Mouse (Mus musculus) brown adipose tissue, adult 24 weeks (tissue): ENCODE results near the gene Wdr95. TPM values are rescaled to one million over a fixed set of nuclear protein-coding genes. Genes with fewer than 3 reads are reported as not detected.

Source experiments
- H3K27ac ChIP-seq: fragments of 200-500 bp; replicated peaks from 2 replicates; pipeline ENCODE4 v1.5.1; 2012; ENCODE audit warnings: low read depth, mild to moderate bottlenecking, low read length
- H3K4me1 ChIP-seq: fragments of 200-500 bp; 2 replicates; pipeline ENCODE4 v1.6.1; 2012; ENCODE audit warnings: low read length, mixed read lengths; ENCODE audit not compliant: control insufficient read depth, insufficient read depth, insufficient read length
- H3K4me3 ChIP-seq: fragments of 200-500 bp; 2 replicates; pipeline ENCODE4 v1.5.1; 2012; ENCODE audit warnings: low read depth, mild to moderate bottlenecking, low read length, moderate library complexity; ENCODE audit not compliant: insufficient read depth
- polyA plus RNA-seq: library from polyadenylated mRNA; stranded (reverse); fragments of >200 nt; gene quantifications from 2 replicates; pipeline ENCODE4 v1.2.4, GENCODE M21; 2012; ENCODE audit not compliant: missing spikeins, insufficient read depth, insufficient read length

The Wdr95 gene
- not detected in 2 replicates for polyA plus RNA-seq

DNA sequence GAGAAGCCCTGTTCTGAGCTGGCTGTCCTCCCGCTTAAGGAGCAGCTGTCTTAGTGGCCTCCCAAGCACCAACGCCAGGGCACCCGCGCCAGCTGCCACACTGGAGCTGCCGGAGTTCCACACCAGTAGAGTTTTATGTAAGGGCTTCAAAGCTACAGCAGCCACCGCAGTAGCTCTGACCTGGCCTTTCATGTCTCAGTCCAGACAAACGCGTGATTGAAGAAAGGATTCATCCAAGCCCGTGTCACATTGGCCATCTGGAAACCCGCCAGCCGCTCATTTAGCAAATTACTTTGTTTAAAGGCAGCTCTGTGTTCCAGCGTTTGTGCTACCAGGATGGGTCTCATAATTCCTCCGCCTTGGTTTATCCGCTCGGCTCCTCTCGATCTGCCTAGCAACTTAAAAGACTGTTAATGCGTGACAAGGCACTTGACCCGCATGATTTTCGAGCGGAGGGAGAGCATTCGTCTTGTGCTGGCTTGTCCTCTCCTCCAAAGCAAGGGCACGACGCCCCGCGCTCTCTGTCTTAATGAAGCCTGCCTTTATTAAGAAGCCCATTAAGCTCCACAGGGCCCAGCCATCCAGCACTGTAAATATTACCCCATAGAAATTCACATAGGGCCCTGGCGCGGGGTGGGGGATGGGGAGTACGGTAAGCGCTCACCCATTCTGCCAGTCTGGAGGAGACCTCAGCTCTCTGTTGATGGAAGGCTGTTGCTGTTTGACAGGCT, at the start of gene Wdr95:
Gene Wdr95 (plus strand): TSS at position 681 of the 731 bp plus-strand sequence.
- H3K27ac ChIP-seq: no peak within 1 kb of the TSS
- no peak within 1 kb of the TSS for H3K4me3 ChIP-seq

DNA sequence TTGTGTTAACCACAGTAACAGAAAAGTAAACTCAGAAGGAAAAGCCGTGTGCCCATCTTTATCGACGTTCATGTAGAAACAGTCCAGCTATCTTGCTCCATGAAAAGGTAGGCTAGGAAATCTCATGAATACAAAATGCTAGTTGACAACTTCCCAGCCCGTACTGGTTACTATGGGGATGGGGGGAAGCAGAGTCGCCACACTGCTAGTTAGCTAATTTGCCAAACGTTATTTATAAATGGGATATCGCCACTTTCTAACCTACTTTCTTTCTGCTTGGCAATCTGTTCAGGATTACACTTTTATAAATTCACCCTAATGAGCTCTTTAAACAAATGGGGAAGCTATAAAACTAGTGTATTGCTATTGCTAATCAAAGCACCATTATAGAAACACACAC, 46.6 kb upstream of the Wdr95 start:
- Histone ChIP-seq H3K4me1 (no peaks in the 10 kb centered on the region), H3K27ac (no peak overlapping the region), H3K4me3 (no peak overlapping the region)

More for the DNA sequence above, at the start of gene Wdr95:
- H3K4me1 ChIP-seq: no peaks in the 10 kb centered on the region

DNA sequence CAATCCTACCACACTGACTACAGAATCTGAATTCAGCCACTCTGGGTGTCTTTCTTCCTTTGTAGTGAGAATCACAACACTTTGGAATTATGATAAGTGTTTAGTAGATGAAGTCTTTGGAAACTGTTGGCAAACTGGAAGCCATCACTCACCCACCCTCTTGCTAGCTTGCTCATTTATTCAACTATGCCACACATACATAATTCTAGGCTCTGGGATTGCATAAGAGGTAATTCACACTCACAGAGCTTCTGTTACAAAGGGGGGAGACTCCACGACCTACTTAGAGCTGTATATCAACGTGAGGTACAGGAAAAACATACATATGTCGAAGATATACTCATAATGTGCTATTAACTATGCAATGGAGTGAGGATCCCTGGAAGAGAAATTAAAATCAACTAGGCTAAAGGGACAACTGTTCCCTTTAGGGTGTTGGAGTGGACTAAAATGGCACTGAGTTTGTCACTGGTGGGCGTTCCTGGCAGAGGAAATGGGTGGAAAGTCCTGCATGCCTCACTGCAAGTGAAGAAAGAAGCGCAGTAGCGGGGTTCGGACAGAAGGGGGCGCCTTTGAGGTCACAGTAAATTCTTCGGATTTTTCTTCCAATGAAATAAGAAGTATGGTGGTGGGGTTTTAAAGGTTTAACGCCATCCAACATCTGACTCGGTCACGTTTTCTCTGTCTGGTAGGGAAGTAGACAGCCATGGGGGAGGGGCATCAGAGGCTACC, 45.0 kb upstream of the Wdr95 start:
- H3K27ac ChIP-seq: no peak overlapping the region
- H3K4me1 ChIP-seq: no peaks in the 10 kb centered on the region
- no peak overlapping the region for H3K4me3 ChIP-seq

DNA sequence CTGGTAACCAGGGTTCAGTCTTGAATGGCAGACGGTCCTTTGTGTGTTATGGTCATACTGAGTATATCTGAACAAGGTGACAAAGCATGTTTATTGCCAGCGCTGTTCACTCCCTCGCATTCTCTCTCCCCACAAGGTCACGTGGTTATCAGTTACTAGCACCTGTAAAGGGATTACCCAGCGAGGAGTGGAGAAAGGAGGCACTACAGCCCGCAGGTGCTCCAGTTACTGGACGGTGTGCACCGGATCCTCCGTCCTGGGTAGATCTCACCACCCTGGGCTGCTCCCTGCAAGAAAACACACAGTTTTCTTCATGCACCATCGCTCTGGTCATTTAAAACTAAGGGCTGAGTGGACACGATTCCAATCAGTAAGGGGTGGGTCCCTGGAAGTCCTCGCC, 44.2 kb upstream of the Wdr95 start:
- no peaks in the 10 kb centered on the region for H3K4me1 ChIP-seq

DNA sequence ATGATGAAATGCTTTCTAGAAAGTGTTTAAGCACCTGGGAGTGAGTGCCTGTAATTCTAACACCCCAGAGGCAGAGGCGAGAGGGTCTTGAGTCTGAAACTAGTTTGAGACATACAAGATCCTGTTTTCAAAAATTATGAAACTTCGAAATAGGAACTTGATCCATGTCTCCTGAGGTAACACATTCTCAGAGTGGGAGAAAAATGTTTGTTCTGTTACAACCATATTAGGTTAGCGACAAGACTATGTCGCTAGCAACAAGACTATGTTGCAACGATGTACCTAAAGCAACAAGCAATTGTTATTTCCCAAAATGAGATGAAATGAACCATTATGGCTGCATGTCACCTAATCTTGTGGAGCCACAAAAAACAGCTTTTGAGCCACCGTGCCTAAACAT, 43.0 kb upstream of the Wdr95 start:
- Histone ChIP-seq H3K4me1 (no peaks in the 10 kb centered on the region), H3K4me3 (no peak overlapping the region)

More for the DNA sequence above, 44.2 kb upstream of the Wdr95 start:
- H3K4me3 ChIP-seq: no peak overlapping the region
- no peak overlapping the region for H3K27ac ChIP-seq

DNA sequence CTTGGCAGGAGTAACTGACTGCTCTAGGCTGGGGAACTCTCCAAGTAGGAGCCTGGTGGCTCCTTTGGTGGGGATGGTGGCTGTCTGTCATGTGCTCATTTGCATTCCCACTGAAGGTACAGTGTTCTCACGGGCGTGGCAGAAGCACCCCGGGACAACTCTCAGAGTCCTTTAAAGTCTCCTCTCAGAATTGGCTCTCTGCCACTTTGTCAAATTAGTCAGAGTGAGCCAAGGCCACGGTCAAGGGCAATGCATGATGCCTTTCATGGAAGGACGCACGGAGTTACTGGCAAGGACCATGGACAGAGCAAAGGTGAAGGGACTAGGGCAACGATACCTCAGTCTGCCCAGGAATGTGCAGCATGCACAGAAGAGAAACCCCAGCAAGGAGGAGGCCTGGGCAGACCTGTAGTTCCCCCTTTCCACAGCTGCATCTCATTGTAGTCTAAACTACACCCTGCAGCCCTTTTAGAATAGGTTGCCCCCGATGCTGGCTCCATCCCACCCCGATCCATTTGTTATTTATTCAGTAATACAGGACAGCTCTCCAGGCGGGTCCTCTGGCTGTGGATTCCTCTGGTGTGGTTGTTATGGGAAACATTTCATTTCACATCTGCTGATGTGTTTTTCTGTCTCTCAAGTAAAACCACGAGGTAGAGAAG, 40.0 kb upstream of the Wdr95 start:
- H3K4me3 ChIP-seq: no peak overlapping the region
- H3K27ac ChIP-seq: no peak overlapping the region
- H3K4me1 ChIP-seq: no peaks in the 10 kb centered on the region

More for the DNA sequence above, 43.0 kb upstream of the Wdr95 start:
- H3K27ac ChIP-seq: no peak overlapping the region

DNA sequence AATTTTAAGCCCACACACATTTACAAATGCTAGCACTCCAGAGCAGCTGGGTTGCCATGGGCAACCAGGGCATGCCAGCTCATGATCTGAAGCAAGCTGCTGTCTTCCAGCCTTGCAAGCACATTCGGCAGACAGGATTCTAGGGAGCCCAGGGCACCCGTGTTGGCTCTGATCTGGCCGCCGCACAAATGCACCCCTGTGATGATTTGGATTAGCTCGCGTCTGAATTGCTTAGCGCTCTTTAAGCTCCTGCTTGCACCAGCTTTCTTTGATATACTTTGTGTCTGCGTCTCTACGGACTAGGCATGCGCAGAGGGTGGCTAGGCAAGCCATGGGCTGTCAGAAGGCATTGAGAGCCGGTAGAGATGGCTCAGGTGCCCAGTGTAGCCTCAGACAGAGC, 39.3 kb upstream of the Wdr95 start:
- no peak overlapping the region for H3K27ac ChIP-seq
- no peaks in the 10 kb centered on the region for H3K4me1 ChIP-seq
- no peak overlapping the region for H3K4me3 ChIP-seq

DNA sequence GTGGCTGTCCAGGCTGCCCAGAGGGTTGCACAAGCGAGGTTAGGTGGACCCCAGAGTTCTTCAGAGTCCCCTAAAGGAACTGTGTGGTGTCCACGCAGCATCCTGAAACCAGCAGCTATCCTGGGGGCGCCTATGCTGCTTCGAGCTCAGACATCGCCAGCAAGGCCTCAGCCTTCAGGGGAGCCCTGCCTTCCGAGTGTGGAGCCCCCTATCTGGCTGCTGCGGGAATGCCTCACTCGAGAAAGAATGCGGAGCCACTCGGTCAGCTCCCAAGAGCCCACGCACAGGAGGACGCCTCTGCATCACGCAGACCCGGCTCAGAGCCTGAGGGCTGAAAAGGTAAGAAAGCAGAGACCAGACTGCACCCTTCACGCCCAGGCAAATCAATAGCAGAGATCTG, 38.2 kb upstream of the Wdr95 start:
- no peaks in the 10 kb centered on the region for H3K4me1 ChIP-seq
- H3K27ac ChIP-seq: no peak overlapping the region
- H3K4me3 ChIP-seq: no peak overlapping the region

DNA sequence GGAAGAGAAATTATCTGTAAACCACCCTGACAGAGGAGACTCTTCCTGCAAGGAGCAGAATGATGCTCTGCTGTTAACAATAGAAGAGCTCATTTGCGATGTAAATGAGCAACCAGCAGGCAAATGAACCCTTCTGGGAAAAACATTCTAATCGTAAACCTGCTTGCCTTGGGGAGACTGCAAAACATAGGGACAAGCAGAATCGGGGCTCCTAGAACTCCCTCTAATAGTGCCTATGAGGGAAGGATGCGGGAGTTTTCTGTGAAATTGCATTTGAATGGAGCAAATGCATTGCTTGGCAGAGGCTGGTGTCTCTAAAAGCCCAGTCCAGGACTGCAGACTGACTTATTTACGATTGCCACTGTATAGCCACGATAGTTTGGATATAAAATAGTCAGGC, 32.8 kb upstream of the Wdr95 start:
- Histone ChIP-seq H3K27ac (no peak overlapping the region), H3K4me3 (no peak overlapping the region), H3K4me1 (no peaks in the 10 kb centered on the region)

DNA sequence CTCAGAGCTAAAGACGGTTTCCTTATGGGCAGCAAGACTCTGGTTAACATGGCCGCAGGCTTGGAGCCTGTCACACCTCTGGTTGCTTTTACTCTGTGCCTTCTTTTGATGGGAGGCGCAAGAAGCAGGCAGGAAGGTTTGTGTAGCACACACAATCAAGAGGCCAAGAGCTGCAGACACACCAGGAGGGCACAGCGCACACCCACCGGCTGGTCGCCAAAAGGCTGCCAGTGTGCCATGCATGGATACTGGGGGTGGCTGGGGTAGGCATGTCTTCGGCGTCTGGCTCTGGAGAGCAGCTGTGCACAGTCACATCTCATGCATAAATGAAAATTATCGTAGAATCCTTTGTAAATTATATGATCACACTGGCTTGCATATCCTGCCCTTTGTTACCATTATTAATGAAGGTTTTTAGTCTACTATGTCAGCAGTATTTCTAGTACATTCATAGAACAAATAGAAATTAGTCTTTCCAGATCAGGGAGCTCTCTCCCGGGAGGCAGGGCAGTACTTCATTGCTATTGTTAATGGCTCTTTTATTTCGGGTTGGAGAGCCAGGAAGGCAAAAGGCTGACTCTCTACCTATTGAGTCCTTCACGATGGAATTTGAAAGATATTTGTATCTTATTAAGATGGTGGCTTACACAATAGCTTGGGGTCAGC, 31.9 kb upstream of the Wdr95 start:
- H3K4me3 ChIP-seq: no peak overlapping the region
- no peaks in the 10 kb centered on the region for H3K4me1 ChIP-seq
- no peak overlapping the region for H3K27ac ChIP-seq

DNA sequence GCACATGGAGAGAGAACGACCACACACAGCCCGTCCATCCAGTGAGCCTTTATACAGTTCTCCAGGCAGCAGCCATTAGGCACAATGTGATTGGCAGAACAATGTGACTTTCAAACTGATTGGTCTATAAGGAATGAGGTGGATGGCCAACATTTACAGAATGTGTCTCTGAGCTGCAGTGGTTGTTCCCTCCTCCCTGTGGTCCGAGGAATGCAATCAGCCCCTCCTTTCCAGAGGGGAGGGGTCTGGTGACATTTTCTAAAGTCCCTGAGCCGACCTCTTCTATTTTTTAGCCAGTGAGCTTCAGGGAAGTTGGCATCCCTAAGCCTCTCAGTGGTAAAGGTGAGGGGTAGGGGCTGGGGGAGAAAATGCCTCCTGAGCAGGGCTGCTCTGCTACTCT, 28.5 kb upstream of the Wdr95 start:
- H3K4me1 ChIP-seq: no peaks in the 10 kb centered on the region
- H3K4me3 ChIP-seq: no peak overlapping the region
- H3K27ac ChIP-seq: no peak overlapping the region

DNA sequence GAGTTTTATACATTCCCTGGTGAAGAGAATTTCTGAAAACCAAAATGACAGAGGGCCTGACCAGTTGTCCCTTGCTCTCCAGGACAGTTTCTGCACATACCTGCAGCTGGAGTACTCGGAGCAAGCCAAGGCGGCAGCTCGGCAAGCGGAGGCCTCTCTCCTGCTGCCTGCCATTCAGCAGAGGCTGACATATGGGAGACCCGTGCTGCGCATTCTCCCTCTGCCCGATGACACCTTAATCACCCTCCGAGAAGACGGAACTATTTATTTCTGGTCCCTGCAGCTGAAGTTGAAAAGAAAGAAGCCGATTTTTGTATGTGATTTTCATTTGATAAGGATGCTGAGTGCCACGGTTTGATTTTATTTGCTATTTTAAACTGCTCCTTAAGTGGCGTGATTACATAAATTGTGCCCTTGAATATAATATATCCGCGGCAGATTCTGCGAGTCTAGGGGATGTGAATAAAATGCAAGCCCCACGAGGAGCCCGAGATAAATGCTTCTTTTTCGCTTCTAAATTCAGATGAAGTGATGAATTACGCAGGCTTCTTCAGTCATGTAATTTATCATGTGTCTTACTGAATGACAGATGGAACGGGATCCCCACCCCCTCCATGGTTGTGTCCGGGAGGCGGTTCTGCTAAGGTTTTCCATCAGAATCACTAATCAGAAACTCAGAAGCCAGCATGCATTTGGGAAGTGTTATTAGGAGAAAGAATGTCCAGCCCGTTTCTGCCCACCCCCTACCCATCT, 24.9 kb upstream of the Wdr95 start:
- Histone ChIP-seq H3K4me3 (no peak overlapping the region), H3K4me1 (no peaks in the 10 kb centered on the region), H3K27ac (no peak overlapping the region)

DNA sequence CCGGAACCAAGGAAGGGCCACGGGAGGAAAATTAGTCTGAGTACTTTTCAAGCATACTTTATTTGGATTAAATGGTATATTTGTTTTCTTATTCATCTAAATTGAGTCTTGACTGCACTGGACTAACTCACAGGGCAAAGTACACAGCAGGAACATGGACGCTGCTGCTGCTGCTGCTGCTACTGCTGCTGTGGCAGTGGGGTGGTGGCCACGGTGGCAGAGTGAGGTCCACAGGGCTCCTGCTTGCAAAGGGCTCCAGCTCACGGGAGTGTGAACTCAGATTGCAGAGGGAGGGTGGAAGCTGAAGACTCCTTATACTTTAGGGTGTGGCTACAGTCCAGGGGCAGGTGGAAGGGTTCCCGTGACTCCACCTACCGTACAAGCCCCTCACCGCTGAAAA, 23.5 kb upstream of the Wdr95 start:
- Histone ChIP-seq H3K4me3 (no peak overlapping the region), H3K4me1 (no peaks in the 10 kb centered on the region), H3K27ac (no peak overlapping the region)

DNA sequence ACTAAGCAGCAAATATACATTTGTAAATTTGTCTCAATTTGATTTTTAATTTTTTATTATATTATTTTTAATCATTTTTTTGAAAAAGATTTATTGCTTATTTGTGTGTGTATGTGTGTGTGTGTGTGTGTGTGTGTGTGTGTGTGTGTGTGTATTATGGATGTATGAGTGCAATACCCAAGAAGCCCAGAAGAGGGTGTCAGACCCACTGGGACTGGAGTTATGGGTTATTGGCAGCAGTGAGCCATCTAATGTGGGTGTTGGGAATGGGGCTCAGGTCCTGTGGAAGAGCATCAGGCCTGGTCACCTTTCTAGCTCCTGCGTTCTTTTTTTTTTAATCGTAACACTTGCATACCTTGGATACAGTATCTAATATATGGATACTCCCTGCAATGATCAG, 22.4 kb upstream of the Wdr95 start:
- H3K4me1 ChIP-seq: no peaks in the 10 kb centered on the region
- no peak overlapping the region for H3K4me3 ChIP-seq
- no peak overlapping the region for H3K27ac ChIP-seq
